Mouse (Mus musculus) retina, adult 2 months (tissue): ENCODE results near the gene St5.

Experiments used
- DNase-seq: peaks from one replicate; pipeline ENCODE4 v3.0.0-alpha.2; 2012; ENCODE audit warnings: low read depth, low spot score

Gene St5

GRCm38 (mm10) chr7:109609565-109610345 is 93.7 kb downstream of the St5 start:
- no peak for DNase-seq

GRCm38 (mm10) chr7:109608831-109609230 is 94.6 kb downstream of the St5 start:
- no peak for DNase-seq

- no peak for DNase-seq
Observed at GRCm38 (mm10) chr7:109606994-109607610, 96.3 kb downstream of the St5 start.

GRCm38 (mm10) chr7:109602562-109602961 is 100.8 kb downstream of the St5 start:
- DNase-seq: no peak

GRCm38 (mm10) chr7:109602022-109602421 is 101.4 kb downstream of the St5 start:
- no peak for DNase-seq

GRCm38 (mm10) chr7:109600702-109601101 is 102.7 kb downstream of the St5 start:
- DNase-seq: no peak

GRCm38 (mm10) chr7:109599998-109600397 is 103.4 kb downstream of the St5 start:
- DNase-seq: no peak

GRCm38 (mm10) chr7:109594845-109595531 is 108.4 kb downstream of the St5 start:
- DNase-seq: no peak

- no peak for DNase-seq
Observed at GRCm38 (mm10) chr7:109593992-109594391, 109.4 kb downstream of the St5 start.

- DNase-seq: no peak
Observed at GRCm38 (mm10) chr7:109592184-109592583, 111.2 kb downstream of the St5 start.

- DNase-seq: no peak
Observed at GRCm38 (mm10) chr7:109590576-109590975, 112.8 kb downstream of the St5 start.

- DNase-seq: no peak
Observed at GRCm38 (mm10) chr7:109588990-109589389, 114.4 kb downstream of the St5 start.

- no peak for DNase-seq
Observed at GRCm38 (mm10) chr7:109588145-109588544, 115.3 kb downstream of the St5 start.

GRCm38 (mm10) chr7:109584467-109584866 is 118.9 kb downstream of the St5 start:
- no peak for DNase-seq

GRCm38 (mm10) chr7:109580489-109580888 is 122.9 kb downstream of the St5 start:
- DNase-seq: no peak

- no peak for DNase-seq
Observed at GRCm38 (mm10) chr7:109579585-109580307, 123.7 kb downstream of the St5 start.

- DNase-seq: no peak
Observed at GRCm38 (mm10) chr7:109578880-109579584, 124.4 kb downstream of the St5 start.

- no peak for DNase-seq
Observed at GRCm38 (mm10) chr7:109576321-109577314, 126.8 kb downstream of the St5 start.

GRCm38 (mm10) chr7:109574166-109574565 is 129.2 kb downstream of the St5 start:
- no peak for DNase-seq

- DNase-seq: no peak
Observed at GRCm38 (mm10) chr7:109568391-109568892, 135.0 kb downstream of the St5 start.
